Mouse (Mus musculus): ENCODE measurements around the gene Lsm2.
"Not testable (repeated sequence)": the region's sequence is repeated elsewhere in the genome, so short reads cannot be mapped to it uniquely, and the experiment has no call there.

DNA sequence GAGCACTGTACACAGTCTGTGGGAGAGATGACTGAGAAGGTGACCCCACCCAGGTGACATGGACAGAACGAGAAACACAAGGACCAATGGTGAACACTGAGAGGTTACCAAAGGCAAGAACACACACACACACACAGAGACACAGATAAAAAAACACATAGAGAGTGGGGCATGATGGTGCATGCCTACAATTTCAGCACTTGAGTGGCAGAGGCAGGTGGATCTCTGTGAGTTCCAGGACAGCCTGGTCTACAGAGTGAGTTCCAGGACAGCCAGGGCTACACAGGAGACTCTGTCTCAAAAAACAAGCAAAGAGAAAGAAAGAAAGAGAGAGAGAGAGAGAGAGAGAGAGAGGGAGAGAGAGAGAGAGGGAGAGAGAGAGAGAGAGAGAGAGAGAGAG, 52.0 kb downstream of the Lsm2 start:
- not testable (repeated sequence) for TF ChIP-seq CTCF (conservative IDR thresholded peaks at IDR 0.05; ENCODE audit: low read length); POU5F1 (IDR thresholded peaks at IDR 0.05; ENCODE audit: borderline replicate concordance, low read length); NANOG (IDR thresholded peaks at IDR 0.05; ENCODE audit: borderline replicate concordance, low read length)
